Mouse (Mus musculus) cerebellum, adult 8-10 months (tissue): ENCODE measurements around the gene Msh5.
A peak's percentile ranks its signal among the peaks of the same experiment; 100 is the strongest.

Source experiments
- DNase-seq: peaks from one replicate; pipeline ENCODE4 v3.0.0; 2022

The Msh5 gene

GRCm38 (mm10) chr17:35068213-35068914, 21.8 kb upstream of the Msh5 start:
- no peak for DNase-seq

- no peak for DNase-seq
Observed at GRCm38 (mm10) chr17:35066084-35066483, 19.5 kb upstream of the Msh5 start, which contains the start of gene Mpig6b. Gene Mpig6b, minus strand, starts transcription at chr17:35066184.

GRCm38 (mm10) chr17:35064951-35065947, 18.7 kb upstream of the Msh5 start, which contains the start of gene Ly6g6c:
Gene Ly6g6c, plus strand, starts transcription at chr17:35065388.
- DNase-seq: no peak

GRCm38 (mm10) chr17:35064378-35064877, 17.9 kb upstream of the Msh5 start:
- DNase-seq: peak; percentile 69

GRCm38 (mm10) chr17:35063466-35063865, 16.9 kb upstream of the Msh5 start:
- no peak for DNase-seq

- DNase-seq: no peak
Observed at GRCm38 (mm10) chr17:35061299-35061698, 14.8 kb upstream of the Msh5 start.

GRCm38 (mm10) chr17:35060737-35061297, 14.3 kb upstream of the Msh5 start:
- DNase-seq: peak; percentile 31

- peak; percentile 41 for DNase-seq
Observed at GRCm38 (mm10) chr17:35060071-35060470, 13.5 kb upstream of the Msh5 start.

GRCm38 (mm10) chr17:35058911-35059892, 12.7 kb upstream of the Msh5 start, which contains the start of gene Ddah2:
Gene Ddah2, plus strand, starts transcription at chr17:35059035.
- DNase-seq: peak; percentile 84

GRCm38 (mm10) chr17:35058316-35058715, 11.8 kb upstream of the Msh5 start:
- DNase-seq: peak; percentile 28

- no peak for DNase-seq
Observed at GRCm38 (mm10) chr17:35057090-35057489, 10.5 kb upstream of the Msh5 start.

GRCm38 (mm10) chr17:35055691-35056495, 9.3 kb upstream of the Msh5 start:
- DNase-seq: no peak

- no peak for DNase-seq
Observed at GRCm38 (mm10) chr17:35052271-35052798, 5.8 kb upstream of the Msh5 start.

GRCm38 (mm10) chr17:35051156-35052086, 4.9 kb upstream of the Msh5 start:
- peak; percentile 52 for DNase-seq

- peak; percentile 40 for DNase-seq
Observed at GRCm38 (mm10) chr17:35050126-35050750, 3.7 kb upstream of the Msh5 start.

- DNase-seq: no peak
Observed at GRCm38 (mm10) chr17:35049561-35050016, 3.0 kb upstream of the Msh5 start, which contains the start of gene Clic1. Gene Clic1, plus strand, starts transcription at chr17:35049966.

GRCm38 (mm10) chr17:35048932-35049440, 2.4 kb upstream of the Msh5 start:
- no peak for DNase-seq

- peak; percentile 7 for DNase-seq
Observed at GRCm38 (mm10) chr17:35048149-35048931, 1.8 kb upstream of the Msh5 start.
